Mouse (Mus musculus): Measurements from ENCODE around the gene Scgb1b20. TPM values are rescaled to one million over a fixed set of nuclear protein-coding genes. Genes with fewer than 3 reads are reported as not detected.

The Scgb1b20 gene
- not detected in 2 replicates for polyA plus RNA-seq (2012; ENCODE audit: low replicate concordance)

DNA sequence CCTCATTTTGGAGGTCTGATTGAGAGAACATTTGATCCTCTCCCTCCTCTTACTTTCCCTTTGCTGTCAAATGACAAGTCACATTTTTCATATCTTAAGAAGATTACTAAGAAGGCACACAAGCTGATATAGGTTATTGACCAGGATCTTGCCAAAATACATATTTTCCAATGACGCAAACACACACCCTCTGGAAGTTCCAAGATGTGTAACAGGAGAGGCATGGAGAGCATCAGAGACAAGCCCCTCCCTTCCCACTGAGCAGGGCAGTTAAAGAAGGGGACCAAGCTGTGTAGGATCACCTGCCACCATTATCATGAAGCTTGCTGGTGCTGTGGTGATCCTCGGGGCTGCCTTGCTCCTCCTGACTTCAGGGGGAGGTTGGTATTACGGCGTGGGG is at the start of gene Scgb1b20:
Gene Scgb1b20, plus strand, starts transcription at position 301 of the 400 bp plus-strand sequence.

DNA sequence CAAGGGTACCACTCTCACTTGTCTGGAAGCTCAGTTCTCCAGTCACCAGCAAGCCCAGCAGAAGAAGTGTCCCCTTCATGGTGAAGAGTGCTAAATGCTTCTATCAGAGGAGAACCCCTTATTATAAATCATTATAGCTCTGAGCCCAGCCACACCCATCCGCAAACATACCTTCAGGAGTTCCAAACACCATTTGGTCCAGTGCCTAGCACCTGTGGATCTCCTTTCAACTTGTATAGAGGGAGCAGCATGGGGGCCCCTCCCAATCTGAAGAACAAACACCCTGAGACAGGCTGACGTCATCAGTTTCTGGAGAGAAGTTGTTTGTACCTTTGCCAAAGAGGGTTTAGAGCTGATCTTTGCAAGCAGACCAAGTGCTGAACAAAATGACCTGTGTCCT is 6.8 kb upstream of the Scgb1b20 start, which contains the start of gene Scgb2b20:
Gene Scgb2b20, minus strand, starts transcription at position 101 of the 400 bp plus-strand sequence.

Other genes with a start within 250 kb of the Scgb1b20 start
- gene Scgb2b18, start 199.4 kb upstream of the Scgb1b20 start, polyA plus RNA-seq (2012; ENCODE audit: low replicate concordance), result not detected in 2 replicates
- gene Scgb1b18, start 187.7 kb upstream of the Scgb1b20 start, polyA plus RNA-seq (2012; ENCODE audit: low replicate concordance), result not detected in 2 replicates
- gene Scgb2b19, start 92.9 kb upstream of the Scgb1b20 start, polyA plus RNA-seq (2012; ENCODE audit: low replicate concordance), result not detected in 2 replicates
- not detected in 2 replicates for gene Scgb1b19, start 85.9 kb upstream of the Scgb1b20 start, polyA plus RNA-seq (2012; ENCODE audit: low replicate concordance)
- gene Scgb2b20, start 6.9 kb upstream of the Scgb1b20 start, polyA plus RNA-seq (2012; ENCODE audit: low replicate concordance), result not detected in 2 replicates
- not detected in 2 replicates for gene Scgb2b21, start 147.2 kb downstream of the Scgb1b20 start, polyA plus RNA-seq (2012; ENCODE audit: low replicate concordance)